Mouse (Mus musculus): ENCODE measurements around the gene Sptbn4. TPM values are rescaled to one million over a fixed set of nuclear protein-coding genes. Genes with fewer than 3 reads are reported as not detected.

Gene Sptbn4
- polyA plus RNA-seq, 1 experiment from 2014 or later = 1.00 TPM

DNA sequence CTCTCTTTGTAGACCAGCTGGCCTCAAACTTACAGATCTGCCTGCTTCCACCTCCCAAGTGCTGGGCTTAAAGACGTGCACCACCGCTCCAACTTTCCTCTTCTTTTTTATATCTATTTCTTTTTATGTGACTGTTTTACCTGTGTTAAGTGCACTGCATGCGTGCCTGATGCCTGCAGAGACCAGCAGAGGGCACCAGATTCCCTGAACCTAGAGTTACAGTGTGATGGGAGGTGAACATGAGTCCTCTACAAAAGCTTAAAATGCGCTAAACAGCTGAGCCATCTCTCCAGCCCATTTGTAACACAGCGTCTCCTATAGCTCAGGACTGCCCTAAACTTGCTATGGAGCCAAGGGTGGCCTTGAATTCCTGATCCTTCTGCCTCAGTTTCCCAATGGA is 9.9 kb downstream of the Sptbn4 start:
- no peak overlapping the region for H3K4me2 ChIP-seq (replicated peaks; ENCODE audit: low read depth, low read length)

DNA sequence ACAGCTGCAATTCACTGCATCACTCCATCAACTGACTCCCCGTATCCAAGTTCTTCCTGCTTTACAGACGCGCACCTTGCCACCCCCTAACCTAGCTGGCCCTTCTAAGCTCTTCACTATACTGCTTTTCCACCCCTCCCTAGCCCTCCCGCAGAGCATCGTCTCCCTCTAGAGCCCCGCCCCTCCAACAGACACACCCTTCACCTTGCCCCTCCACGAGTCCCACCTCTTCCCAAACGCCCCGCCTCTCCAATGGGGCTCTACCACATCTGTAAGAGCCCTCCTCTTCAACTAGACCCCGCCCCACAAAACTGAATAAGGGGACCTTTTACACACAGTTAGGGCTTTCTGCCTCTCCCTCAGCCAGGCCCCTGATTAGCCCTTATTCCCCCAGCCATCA is 13.7 kb downstream of the Sptbn4 start:
- Histone ChIP-seq H3K9me3 (ENCODE audit: control insufficient read depth, low read depth, low read length) (peaks cover 6% of the 10 kb centered on the region; the same call in 1 of the 2 replicates), H3K36me3 (ENCODE audit: control insufficient read depth, insufficient read depth, low read length) (no peaks in the 10 kb centered on the region), H3K9ac (replicated peaks; ENCODE audit: low read depth, low read length) (no peak overlapping the region), H3K4me3 (ENCODE audit: low read depth, low read length) (no peak overlapping the region), H3K4me2 (replicated peaks; ENCODE audit: low read depth, low read length) (no peak overlapping the region), H3K27ac (ENCODE audit: low read length) (no peak overlapping the region), H3K27me3 (ENCODE audit: control insufficient read depth, insufficient read depth, low read length) (peaks cover 3% of the 10 kb centered on the region; the same call in 1 of the 2 replicates), H3K4me1 (ENCODE audit: control insufficient read depth, insufficient read depth, low read length) (no peaks in the 10 kb centered on the region)
- ATAC-seq (ENCODE audit: insufficient number of reproducible peaks, insufficient read depth, low FRiP score, low read depth) = peak; percentile 28; the same call in 1 of the 2 replicates
- 10% methylated on average over 10 of the region's 10 CpGs for WGBS

More for the DNA sequence above, 9.9 kb downstream of the Sptbn4 start:
- H3K27ac ChIP-seq (ENCODE audit: low read length) = no peak overlapping the region
- 58% methylated on average over 5 of the region's 5 CpGs for WGBS
- H3K4me3 ChIP-seq (ENCODE audit: low read depth, low read length) = no peak overlapping the region
- peaks cover 3% of the 10 kb centered on the region; the same call in 1 of the 2 replicates for H3K27me3 ChIP-seq (ENCODE audit: control insufficient read depth, insufficient read depth, low read length)
- ATAC-seq (ENCODE audit: insufficient number of reproducible peaks, insufficient read depth, low FRiP score, low read depth) = no peak
- H3K4me1 ChIP-seq (ENCODE audit: control insufficient read depth, insufficient read depth, low read length) = no peaks in the 10 kb centered on the region
- no peaks in the 10 kb centered on the region for H3K36me3 ChIP-seq (ENCODE audit: control insufficient read depth, insufficient read depth, low read length)
- H3K9me3 ChIP-seq (ENCODE audit: control insufficient read depth, low read depth, low read length) = no peaks in the 10 kb centered on the region
- no peak overlapping the region for H3K9ac ChIP-seq (replicated peaks; ENCODE audit: low read depth, low read length)

DNA sequence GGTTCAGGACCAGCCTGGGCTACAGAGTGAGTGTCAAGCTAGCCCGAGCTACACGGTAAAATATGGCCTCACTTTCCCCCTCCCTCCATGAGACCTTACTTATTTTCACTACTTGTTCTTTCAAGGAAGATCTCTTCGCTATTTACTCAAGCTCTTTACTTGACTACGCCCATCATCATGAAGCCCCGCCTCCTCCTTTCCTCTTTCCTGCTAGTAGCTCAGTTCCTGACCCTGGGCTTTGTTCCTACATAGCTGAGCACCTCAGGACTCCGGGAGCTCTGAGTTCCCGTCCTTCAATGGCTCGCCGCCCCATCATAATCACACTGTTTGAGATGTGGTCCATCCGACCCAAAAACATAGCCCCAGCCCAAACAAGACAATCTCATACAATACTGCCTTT is 14.1 kb downstream of the Sptbn4 start:
- 33% methylated on average over 10 of the region's 10 CpGs for WGBS
- H3K27me3 ChIP-seq (ENCODE audit: control insufficient read depth, insufficient read depth, low read length) = peaks cover 3% of the 10 kb centered on the region; the same call in 1 of the 2 replicates
- H3K36me3 ChIP-seq (ENCODE audit: control insufficient read depth, insufficient read depth, low read length) = no peaks in the 10 kb centered on the region
- no peak overlapping the region for H3K4me2 ChIP-seq (replicated peaks; ENCODE audit: low read depth, low read length)
- H3K4me3 ChIP-seq (ENCODE audit: low read depth, low read length) = no peak overlapping the region
- peak; percentile 28; the same call in 1 of the 2 replicates for ATAC-seq (ENCODE audit: insufficient number of reproducible peaks, insufficient read depth, low FRiP score, low read depth)
- H3K27ac ChIP-seq (ENCODE audit: low read length) = no peak overlapping the region
- no peaks in the 10 kb centered on the region for H3K4me1 ChIP-seq (ENCODE audit: control insufficient read depth, insufficient read depth, low read length)
- H3K9ac ChIP-seq (replicated peaks; ENCODE audit: low read depth, low read length) = no peak overlapping the region
- H3K9me3 ChIP-seq (ENCODE audit: control insufficient read depth, low read depth, low read length) = peaks cover 6% of the 10 kb centered on the region; the same call in 1 of the 2 replicates

DNA sequence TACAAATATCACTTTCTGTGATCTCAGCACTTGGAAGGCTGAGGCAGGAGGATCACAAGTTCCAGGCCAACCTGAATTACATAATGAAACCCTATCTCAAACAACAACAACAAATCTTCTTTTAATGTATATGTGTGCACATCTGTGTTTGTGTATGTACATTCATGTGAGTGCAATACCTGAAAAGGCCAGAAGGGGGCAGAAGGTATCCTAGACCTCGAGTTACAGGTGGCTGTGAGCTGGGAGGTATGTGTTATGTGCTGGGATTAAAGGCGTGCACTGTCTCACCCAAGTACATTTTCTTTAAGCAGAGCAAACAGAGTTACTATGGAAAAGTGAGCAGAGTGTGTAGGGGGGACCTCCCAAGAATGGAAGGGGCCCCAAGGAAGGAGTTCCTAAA is 18.4 kb downstream of the Sptbn4 start:
- no peak overlapping the region for H3K4me2 ChIP-seq (replicated peaks; ENCODE audit: low read depth, low read length)
- no peaks in the 10 kb centered on the region for H3K27me3 ChIP-seq (ENCODE audit: control insufficient read depth, insufficient read depth, low read length)
- no peak overlapping the region for H3K9ac ChIP-seq (replicated peaks; ENCODE audit: low read depth, low read length)
- H3K27ac ChIP-seq (ENCODE audit: low read length) = no peak overlapping the region
- 56% methylated on average over 2 of the region's 2 CpGs for whole genome bisulfite sequencing
- ATAC-seq (ENCODE audit: insufficient number of reproducible peaks, insufficient read depth, low FRiP score, low read depth) = no peak
- H3K36me3 ChIP-seq (ENCODE audit: control insufficient read depth, insufficient read depth, low read length) = no peaks in the 10 kb centered on the region
- no peak overlapping the region for H3K4me3 ChIP-seq (ENCODE audit: low read depth, low read length)
- H3K9me3 ChIP-seq (ENCODE audit: control insufficient read depth, low read depth, low read length) = peaks cover 6% of the 10 kb centered on the region; the same call in 1 of the 2 replicates
- no peaks in the 10 kb centered on the region for H3K4me1 ChIP-seq (ENCODE audit: control insufficient read depth, insufficient read depth, low read length)

DNA sequence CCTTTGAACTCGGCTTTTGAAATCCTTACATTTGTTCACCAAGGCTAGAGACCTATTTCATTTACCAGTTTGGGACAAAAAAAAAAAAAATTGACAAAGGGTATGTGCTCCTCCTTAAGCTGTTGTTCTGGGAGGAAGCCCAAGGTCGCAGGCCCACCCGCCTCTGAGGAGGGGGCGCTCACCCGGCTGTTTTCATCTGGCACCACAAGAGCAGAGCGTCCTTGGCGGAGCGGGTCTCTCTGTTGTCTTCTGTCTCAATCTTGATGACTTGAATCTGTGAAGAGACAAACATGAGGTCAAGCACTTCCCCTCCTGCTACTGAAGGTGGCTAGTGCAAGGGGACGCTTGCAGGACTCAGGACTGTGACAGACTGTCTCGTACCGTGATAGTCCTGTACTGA is 19.5 kb downstream of the Sptbn4 start:
- no peak overlapping the region for H3K4me3 ChIP-seq (ENCODE audit: low read depth, low read length)
- no peak overlapping the region for H3K4me2 ChIP-seq (replicated peaks; ENCODE audit: low read depth, low read length)
- no peak for ATAC-seq (ENCODE audit: insufficient number of reproducible peaks, insufficient read depth, low FRiP score, low read depth)
- H3K4me1 ChIP-seq (ENCODE audit: control insufficient read depth, insufficient read depth, low read length) = no peaks in the 10 kb centered on the region
- no peaks in the 10 kb centered on the region for H3K36me3 ChIP-seq (ENCODE audit: control insufficient read depth, insufficient read depth, low read length)
- 74% methylated on average over 11 of the region's 11 CpGs for WGBS
- peaks cover 6% of the 10 kb centered on the region; the same call in 1 of the 2 replicates for H3K9me3 ChIP-seq (ENCODE audit: control insufficient read depth, low read depth, low read length)
- no peaks in the 10 kb centered on the region for H3K27me3 ChIP-seq (ENCODE audit: control insufficient read depth, insufficient read depth, low read length)
- H3K27ac ChIP-seq (ENCODE audit: low read length) = no peak overlapping the region
- H3K9ac ChIP-seq (replicated peaks; ENCODE audit: low read depth, low read length) = no peak overlapping the region

DNA sequence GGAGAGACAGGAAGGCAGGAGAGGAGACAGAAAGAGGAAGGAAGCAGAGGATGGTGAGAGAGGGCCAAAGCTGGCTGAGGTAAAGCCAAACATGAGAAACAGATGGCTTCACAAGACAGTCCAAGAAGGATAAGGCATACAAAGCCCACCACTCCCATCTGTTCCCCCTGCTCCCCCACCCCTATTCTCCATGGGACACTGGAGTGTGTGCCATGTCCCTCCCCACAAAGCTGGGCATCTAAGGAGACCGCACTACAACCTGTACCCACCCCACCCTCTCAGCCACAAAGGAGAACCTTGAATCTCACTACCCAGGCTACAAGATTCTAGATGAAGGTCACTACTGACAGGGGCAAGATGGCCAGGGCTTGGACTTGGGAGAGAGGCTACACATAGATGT is 20.1 kb downstream of the Sptbn4 start:
- no peak for ATAC-seq (ENCODE audit: insufficient number of reproducible peaks, insufficient read depth, low FRiP score, low read depth)
- 87% methylated on average over 1 of the region's 1 CpGs for whole genome bisulfite sequencing

DNA sequence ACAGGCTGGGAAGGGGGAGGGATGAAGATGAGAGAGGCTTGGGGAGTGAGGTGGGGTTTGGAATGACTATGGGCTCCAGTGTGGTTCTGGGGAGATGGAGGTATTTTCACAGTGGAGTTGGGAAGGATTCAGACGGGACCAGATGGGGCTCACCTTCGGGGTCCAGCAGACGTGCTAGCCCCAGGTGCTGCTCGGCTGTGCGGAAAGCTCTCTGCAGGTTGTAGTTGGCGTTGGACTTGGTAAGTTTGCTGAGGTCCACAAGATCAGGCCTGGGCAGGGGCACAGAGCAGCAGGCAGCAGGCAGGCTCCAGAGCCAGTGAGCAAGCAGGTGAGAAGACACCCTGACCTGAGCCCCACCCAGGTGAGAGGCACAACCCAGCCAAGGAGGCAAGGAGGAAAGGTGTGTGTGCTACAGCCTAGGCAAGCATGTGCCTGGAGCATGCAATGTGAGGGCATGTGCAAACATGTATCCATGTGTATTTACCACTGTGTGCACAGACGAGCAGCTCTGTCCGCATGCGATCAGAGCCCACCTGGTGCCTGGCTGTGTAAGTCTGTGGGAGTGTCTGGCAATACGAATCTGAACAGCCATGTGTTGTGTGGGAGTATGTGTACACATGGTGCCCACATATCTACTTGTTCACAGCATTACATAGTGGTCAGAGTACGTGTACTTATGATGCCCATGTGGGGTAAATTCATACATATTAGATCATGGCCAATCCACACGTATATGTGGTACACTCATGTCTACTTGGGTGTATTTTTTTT is 23.7 kb downstream of the Sptbn4 start:
- no peak for ATAC-seq (ENCODE audit: insufficient number of reproducible peaks, insufficient read depth, low FRiP score, low read depth)

More for the DNA sequence above, 20.1 kb downstream of the Sptbn4 start:
- Histone ChIP-seq H3K9me3 (ENCODE audit: control insufficient read depth, low read depth, low read length) (peaks cover 8% of the 10 kb centered on the region; the same call in 1 of the 2 replicates), H3K4me3 (ENCODE audit: low read depth, low read length) (no peak overlapping the region), H3K27me3 (ENCODE audit: control insufficient read depth, insufficient read depth, low read length) (no peaks in the 10 kb centered on the region), H3K4me1 (ENCODE audit: control insufficient read depth, insufficient read depth, low read length) (no peaks in the 10 kb centered on the region), H3K4me2 (replicated peaks; ENCODE audit: low read depth, low read length) (no peak overlapping the region), H3K27ac (ENCODE audit: low read length) (no peak overlapping the region), H3K36me3 (ENCODE audit: control insufficient read depth, insufficient read depth, low read length) (no peaks in the 10 kb centered on the region), H3K9ac (replicated peaks; ENCODE audit: low read depth, low read length) (no peak overlapping the region)

DNA sequence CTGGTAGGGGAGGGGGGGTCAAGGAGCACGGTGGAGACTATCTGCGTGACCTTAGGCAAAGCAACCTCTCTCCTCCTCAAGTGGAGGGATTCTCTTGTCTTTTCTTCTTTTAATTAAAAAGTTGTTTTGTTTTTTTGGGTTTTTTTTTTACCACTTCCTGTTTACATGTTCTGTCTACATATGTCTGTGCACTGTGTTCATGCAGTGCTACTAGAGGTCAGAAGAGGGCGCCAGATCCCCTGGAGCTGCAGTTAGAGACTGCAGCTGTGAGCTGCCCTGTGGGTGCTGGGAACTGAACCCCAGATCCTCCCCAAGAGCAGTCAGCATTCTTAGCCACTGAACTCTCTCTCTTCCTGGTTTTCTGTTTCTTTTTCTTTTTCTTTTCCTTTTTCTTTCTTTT is 28.4 kb downstream of the Sptbn4 start:
- Histone ChIP-seq H3K27me3 (ENCODE audit: control insufficient read depth, insufficient read depth, low read length) (no peaks in the 10 kb centered on the region), H3K36me3 (ENCODE audit: control insufficient read depth, insufficient read depth, low read length) (no peaks in the 10 kb centered on the region), H3K4me2 (replicated peaks; ENCODE audit: low read depth, low read length) (no peak overlapping the region), H3K9me3 (ENCODE audit: control insufficient read depth, low read depth, low read length) (peaks cover 3% of the 10 kb centered on the region; the same call in 1 of the 2 replicates), H3K4me3 (ENCODE audit: low read depth, low read length) (no peak overlapping the region), H3K4me1 (ENCODE audit: control insufficient read depth, insufficient read depth, low read length) (no peaks in the 10 kb centered on the region), H3K27ac (ENCODE audit: low read length) (no peak overlapping the region), H3K9ac (replicated peaks; ENCODE audit: low read depth, low read length) (no peak overlapping the region)
- 77% methylated on average over 3 of the region's 3 CpGs for WGBS
- no peak for ATAC-seq (ENCODE audit: insufficient number of reproducible peaks, insufficient read depth, low FRiP score, low read depth)

More for the DNA sequence above, 23.7 kb downstream of the Sptbn4 start:
- H3K4me2 ChIP-seq (replicated peaks; ENCODE audit: low read depth, low read length) = no peak overlapping the region
- no peaks in the 10 kb centered on the region for H3K4me1 ChIP-seq (ENCODE audit: control insufficient read depth, insufficient read depth, low read length)
- H3K27me3 ChIP-seq (ENCODE audit: control insufficient read depth, insufficient read depth, low read length) = no peaks in the 10 kb centered on the region
- no peak overlapping the region for H3K9ac ChIP-seq (replicated peaks; ENCODE audit: low read depth, low read length)
- H3K4me3 ChIP-seq (ENCODE audit: low read depth, low read length) = no peak overlapping the region
- H3K27ac ChIP-seq (ENCODE audit: low read length) = no peak overlapping the region
- no peaks in the 10 kb centered on the region for H3K36me3 ChIP-seq (ENCODE audit: control insufficient read depth, insufficient read depth, low read length)
- WGBS = 81% methylated on average over 12 of the region's 12 CpGs
- peaks cover 3% of the 10 kb centered on the region; the same call in 1 of the 2 replicates for H3K9me3 ChIP-seq (ENCODE audit: control insufficient read depth, low read depth, low read length)
